Mouse (Mus musculus) left cerebral cortex, adult 11 months (tissue): Measurements from ENCODE around the gene Ier5.

Experiments used
- DNase-seq: peaks from one replicate; pipeline ENCODE4 v3.0.0; 2022; ENCODE audit warnings: low spot score

Gene Ier5

DNA sequence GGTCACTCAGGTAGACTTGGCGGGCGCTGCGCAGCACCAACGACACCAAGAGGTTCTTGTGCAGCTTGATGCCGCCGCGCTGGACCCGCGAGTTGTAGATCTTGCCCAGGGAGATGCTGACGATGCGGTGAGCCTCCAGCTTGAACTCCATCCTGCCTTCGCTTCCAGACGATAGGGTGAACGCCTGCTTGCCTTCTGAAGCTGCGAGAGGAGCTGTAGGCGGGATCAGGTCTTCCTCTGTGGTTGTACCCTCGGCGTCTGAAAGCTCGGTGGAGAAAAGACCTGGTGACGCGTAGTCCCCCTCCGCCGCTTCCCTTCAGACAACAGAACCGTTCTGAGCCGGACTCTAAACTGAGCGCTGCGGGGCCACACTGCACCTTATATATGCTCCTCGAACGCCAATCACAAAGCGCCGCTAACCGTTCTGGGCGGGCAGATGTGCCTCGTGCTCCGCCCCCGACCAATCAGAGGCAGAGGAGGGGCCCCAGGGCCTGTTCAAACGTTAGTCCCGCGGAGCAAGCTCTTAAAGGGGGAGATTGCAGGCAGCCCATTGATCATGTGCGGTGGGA, at the start of gene Ier5:
Gene Ier5 (minus strand): TSS at position 357 of the 569 bp plus-strand sequence.
- peak; percentile 91 for DNase-seq

DNA sequence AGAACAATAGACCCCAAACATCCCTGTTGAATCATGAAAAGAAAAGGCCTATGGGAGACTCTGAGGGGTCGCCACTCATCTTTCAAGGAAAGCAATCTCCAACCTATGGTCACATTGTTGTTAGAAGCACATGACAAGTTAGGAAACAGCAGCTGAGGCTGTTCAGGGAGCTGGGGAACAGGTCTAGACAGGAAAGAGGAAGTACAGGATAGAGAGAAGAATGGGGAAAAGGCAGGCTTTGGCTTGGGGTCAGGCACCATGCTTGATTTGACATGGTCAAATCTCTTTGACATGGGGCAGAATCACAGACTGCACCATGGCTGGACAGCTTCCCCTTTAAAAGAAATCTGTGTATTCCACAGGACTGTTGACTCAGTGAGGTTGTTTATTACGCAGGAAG, 47.8 kb upstream of the Ier5 start:
- no peak for DNase-seq

DNA sequence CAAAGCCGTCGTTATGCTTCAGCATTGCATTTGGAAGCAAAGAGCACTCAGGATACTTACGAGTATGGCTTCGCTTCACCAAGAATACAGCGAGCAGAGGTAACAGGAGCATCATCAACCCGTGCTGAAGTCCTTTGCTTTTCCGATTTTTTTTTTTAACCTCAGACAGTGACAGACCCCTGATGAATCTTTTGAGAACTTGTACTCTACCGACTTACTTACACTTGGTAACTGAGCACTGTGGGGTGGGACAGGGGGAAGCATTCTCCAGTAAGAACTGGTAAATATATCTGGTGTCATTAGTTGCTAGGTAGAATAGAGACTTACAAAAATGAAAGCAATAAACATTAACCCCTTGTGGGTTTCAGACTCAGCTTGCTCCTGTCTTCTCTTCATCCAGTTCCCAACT, 47.1 kb upstream of the Ier5 start, which contains the start of gene Mr1:
Gene Mr1 (minus strand): TSS at position 243 of the 409 bp plus-strand sequence.
- no peak for DNase-seq

DNA sequence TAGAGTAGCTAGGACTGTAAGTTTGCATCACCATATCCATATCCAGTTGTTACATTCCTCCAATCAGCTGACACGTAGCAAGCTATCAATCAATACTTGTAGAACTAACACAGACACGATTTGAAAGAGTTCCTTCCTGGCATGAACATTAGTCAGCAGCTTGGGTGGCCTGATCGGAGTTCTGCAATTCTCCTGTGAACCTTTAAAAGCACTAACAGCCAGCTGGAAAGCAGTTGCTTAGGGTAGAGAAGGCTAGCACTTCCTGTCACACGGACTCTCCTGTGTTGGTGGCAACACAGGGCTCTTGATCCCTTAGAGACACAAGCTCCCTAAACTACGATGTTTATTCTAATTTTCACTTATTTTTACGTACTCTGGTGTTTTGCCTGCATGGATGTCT, 46.2 kb upstream of the Ier5 start:
- DNase-seq, result no peak

DNA sequence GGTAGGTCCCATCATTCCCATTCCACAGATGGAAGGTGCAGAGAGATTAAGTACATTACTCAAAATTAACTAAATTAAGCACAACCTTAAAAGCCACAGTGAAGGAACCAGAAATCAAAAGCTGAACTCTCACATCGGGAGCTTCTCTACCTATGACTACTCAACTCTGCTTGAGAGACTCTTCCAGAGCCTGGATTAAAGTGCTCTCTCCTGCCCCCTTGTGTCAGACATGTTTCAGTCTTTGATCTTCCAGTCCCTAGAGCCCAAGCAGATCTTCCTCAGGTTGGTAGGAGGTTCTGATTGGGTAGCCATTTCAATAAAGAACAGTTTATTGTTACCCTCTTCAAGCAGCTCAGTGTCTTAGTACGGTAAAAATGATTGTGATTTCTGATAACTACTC, 40.6 kb upstream of the Ier5 start:
- peak; percentile 44 for DNase-seq

DNA sequence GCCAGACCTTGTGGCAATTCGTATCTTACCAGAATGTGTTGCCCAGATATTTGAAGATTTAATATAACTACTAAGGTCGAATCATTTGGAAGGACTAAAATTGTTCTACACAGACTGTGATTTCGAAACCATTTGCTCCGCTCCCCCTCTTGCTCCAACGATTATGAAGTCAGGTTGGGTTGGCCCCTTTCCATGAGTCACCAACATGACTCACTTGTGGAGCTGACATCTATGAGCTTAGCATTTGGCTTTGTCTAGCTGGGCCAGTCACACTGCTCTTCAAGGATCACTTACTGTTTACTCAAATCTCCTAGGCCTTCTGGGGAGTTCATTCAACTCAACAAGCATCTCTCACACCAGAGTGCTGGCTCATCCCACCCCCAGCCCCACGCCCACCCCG, 39.4 kb upstream of the Ier5 start:
- DNase-seq, result no peak

DNA sequence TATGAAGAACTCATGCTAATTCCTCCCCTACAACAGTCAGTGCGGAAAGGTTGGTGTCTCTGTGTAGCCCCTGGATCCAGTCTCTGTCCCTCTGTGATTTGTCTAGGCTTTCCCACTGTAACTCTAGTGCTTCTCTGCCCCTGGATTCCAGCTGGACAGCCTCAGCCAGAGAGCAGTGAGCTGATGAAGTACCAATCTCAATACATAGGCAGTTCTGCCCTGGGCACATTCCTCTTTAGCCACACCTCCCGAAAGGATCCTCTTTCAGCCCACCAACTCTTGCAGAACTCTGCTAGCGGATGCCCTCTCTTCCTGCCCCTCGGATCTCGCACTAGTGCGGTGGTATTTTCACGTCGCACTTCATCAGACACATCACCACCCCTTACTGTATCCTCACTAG, 35.4 kb upstream of the Ier5 start:
- no peak for DNase-seq

DNA sequence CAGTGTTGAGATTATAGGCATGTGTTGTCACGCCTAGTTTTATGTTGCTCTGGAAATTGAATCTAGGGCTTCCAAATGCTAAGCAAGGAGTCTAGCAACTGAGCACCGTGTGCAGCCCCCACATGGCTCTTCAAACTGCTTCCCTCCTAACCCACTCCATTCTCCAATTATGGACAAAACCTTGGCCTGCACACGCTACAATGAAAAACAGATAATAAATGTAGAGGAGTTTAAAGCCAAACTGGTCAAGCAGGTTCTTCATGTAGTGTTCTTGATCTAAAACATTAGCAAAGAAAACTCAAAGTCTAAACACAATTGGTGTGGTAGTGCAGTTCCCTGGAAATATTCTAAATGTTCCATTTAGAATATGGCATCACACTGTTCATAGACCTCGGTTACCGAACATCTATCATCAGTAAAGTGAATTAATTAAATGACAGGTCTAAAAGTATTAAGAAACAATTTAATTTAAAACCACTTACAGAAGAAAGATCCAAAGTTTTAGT, 28.0 kb upstream of the Ier5 start:
- no peak for DNase-seq

DNA sequence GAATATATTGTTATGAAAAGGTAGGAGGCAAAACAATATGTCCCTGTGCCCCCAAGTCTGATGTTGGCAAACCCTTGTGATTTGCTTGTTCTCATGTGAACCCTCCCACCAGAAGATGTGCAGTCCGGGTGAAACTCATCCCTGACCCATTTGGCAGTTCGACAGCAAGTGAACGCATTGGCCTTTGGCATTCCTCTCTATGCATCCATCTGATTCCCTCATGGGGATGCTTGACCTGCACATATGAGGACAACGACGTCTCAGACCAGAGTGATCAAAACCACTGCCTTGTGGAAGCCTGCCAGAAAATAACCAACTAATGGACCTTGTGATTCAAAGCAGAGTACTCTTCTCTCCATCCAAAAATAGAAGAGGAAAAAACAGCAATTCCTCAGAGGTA, 27.3 kb upstream of the Ier5 start:
- DNase-seq, result no peak

DNA sequence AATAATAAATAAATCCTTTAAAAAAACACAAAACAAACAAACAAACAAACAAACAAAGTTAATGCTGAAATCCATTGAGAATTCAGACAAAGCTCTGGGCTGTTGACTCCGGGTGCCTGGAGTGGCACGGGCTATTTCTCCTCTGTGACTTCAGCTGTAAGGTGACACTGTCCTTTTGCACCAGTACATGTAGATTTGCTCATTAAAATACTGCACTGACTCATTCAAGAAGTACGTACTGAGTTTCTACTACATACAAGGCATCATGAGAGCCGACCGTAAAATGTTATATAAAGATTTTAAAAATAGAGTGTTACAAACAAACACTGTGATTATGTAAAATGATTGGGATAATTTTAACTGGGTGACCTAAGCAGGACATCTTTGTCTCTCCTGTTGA, 25.0 kb upstream of the Ier5 start:
- no peak for DNase-seq

DNA sequence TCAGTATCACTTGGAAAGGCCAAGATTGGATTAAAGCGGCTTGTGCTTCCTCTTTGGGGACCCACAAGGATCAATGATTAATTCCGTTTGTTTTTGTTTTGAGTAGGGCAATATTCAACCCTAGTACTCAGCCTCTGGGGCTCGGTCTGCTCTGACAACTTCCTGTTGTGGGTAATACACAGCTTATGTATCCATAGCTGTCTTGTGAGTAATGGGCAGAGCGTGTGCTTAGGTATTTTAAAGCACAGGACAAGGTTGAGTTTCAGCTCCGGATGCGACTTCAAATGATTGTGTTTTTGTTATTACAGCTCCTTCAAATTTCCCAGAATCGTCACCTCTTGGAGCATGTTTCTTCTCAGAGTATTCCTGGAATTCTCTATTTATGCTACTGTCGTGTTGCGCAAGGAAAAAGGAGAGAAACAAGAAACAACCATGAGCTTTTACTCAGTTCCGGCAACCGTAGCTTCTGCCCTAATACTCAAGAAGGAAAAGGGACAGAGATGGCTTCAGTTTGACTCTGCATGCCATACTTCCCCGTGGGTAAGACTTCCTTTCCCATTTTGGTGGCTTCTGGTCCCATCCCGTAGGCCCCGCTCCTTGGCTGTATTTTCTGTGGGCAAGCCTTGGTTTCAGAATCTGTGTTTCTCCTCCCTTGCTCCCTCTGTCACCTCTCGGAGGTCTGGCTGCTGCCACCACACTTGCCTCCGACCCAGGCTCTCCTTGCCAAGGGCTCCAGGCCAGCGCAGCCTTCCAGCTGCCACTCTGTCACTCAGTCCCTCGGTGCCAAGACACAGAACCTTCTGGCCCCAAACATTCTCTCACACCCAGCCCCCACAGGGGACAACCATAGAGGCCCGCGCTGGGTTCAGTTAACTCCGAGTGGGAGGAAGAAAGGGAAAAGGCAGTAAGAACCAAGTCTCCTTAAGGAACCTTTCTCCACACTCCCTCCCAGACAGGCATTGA, 22.8 kb upstream of the Ier5 start:
- DNase-seq, result no peak

DNA sequence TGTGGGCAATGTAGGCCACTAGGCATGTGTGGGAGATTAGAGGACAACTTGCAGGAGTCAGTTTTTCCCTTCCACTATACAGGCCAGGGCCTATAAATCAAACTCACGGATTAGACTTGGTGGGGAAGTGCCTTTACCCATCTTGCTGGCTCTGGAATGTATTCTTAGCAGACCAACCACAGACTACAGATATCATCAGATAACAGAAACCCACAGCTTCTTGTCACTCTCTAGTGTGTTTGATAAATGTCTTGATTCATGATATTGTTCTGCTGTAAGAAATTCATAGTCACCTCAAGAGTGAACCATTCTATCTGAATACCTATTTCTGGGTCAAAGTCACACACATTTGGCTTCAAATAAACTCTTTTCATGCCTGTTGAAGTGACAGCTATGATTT, 20.3 kb upstream of the Ier5 start:
- DNase-seq, result no peak

DNA sequence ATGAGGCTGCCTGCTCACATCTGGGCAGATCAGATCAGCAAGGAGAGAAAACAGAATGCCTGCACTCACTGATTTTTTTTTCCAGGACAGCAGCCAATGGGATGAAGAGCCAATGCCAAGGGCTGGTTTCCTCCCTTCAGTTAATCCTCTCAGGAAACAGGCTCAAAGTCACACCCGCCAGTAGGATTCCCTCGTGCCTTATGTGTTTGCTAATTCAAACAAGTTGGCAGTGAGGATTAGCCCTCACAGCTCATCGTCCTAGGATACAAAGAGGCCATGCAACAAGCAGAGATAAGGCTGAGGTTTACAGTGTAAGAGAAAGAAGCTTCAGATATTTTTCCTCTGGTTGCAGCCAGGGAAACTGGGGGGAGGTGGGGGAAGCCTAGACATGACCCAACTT, 14.5 kb upstream of the Ier5 start:
- DNase-seq, result no peak

DNA sequence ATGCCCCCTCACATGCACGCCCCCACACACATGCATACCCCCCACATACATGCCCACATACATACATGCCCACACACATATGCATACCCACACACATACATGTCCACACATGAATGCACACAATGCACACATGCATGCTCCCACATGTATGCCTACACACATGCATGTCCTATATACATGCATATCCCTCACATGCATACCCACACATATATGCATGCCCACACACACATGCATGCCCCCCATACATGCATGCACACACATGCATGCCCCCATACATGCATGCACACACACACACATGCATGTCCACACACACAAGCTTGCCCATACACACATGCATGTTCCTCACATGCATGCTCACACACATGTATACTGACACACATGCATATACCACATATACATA, 13.4 kb upstream of the Ier5 start:
- DNase-seq, result no peak

DNA sequence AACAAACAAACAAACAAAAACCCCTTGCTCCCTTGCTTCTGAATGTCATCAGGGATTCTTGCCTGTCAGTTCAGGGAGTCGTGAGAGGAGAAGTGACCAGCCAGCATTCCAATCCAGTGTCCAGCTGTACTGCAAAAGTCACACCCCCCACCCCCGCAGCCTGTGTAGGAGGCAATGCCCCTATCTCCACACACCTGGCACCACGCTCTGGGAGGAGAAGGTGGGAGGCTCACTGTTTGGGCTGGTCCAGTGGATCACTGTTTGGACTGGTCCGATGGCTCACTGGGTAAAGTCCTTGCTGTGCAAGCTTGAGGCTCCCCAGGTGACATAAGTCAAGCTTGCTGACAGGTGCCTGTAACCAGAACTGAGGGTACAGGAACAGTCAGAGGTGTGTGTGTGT, 12.7 kb upstream of the Ier5 start:
- no peak for DNase-seq

DNA sequence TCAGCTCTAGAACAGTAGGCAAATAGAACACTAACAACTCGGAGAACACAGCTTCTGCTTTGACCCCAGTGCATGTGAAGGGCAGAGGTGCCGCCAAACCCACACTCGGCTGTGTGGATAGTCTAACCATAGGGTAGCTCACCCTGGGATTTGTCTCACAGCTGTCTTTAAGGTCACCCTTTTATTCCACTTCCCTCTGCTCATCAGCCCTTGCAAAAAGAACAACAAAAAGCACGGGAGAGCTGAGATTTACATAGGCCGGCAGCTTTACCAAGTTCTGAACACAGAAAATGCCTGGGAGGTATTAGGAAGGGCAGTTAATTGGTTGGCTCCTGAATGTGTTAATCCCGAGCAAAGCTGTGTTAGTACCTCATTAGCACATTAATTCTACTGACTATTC, 12.1 kb upstream of the Ier5 start:
- DNase-seq, result no peak

DNA sequence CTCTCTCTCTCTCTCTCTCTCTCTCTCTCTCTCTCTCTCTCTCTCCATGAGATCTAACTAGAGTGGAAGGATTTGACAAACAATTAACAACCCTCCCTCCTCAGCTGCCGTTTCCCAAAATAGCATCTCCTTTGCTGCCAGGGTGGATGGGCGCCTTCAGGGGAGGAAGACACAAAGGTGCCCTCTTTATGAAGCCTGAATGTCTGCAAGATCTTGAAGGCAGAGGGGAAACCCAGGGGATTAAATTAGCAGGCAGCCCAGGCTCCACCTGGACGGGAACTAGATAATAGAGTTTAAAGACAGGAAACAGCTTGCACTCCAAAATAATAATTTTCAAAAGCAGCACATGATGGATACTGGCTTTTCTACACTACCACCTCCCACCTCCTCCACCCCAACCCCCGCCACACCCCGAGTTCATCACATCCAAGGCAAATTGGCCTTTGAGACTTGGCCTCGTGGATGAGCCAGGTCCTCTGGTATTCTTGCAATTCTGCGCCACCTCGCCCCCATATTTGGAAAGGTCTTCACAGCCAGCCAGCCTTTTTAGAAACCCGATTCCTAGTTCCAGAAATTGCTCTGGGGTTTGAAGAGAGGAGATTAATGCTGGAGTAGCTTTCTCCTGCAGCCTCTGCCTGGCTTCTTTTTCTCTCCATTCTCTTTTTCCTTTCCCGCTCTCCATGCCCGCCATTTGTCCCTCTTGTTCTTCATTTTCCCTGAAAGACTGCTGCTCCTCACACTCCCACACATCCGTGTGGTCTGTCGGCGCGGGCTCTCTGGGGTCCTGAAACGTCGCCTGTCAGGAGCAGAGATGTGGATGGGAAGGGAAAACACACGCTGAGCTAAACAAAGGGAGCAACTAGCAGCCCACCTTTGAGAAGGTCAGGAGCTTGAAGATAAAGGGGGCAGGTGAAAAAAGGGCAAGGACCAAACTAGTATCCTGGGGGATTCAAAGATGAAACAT, 10.2 kb upstream of the Ier5 start:
- DNase-seq, result no peak

DNA sequence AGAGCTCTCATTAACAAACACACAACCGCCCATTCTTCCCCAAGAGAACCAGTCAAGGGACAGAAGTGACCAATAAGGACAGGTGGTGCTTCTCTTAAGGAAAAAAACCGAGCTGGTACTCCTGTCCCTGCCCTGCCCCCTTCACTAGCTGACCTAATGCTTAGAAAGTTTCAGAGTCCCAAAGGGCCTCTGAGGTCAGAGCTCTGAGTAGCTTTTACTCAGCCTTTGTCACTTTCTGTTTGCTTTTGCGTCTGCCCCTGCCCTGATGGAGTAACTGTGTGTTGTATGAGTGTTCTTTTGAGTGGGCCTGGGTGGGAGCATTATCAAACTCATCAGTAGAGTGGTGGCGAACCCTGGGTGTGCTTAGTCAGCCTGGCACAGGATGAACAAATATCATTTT, 9.0 kb upstream of the Ier5 start:
- DNase-seq, result no peak

DNA sequence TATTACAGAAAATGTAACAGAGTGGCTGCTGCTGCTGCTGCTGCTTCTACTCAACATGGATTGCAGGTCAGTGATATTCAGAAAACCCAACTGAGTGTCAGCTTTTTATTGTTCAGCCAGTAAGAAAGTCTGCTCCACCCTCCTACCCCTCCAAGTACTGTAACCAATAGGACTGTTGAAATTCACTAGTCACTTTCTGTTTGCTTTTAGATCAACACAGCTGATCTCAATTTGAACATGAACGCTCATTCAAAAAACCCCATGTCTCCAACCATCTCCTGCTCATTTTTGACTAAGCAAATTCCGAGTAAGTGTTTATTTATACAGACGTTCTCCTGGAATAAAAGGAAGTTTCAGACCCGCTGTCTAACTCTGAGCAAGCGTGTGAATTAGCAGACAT, 8.4 kb upstream of the Ier5 start:
- no peak for DNase-seq

DNA sequence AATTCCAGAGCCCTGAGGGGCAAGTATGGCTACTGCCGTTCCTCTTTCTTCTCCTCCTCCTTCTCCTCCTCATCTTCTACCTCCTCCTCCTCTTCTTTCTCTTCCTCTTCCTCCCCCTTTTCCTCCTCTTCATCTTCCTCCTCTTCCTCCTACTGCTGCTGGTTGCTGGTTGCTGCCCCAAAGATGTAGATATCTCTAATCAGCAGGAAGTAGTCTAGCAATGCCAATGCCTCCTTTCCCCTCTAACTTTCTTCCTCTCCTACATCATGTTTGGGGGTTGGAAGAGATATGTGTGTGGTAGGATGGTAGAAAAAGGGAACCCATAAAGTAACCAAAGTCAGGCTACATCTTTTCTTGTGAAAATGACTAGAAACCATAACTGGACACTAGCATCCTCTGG, 6.9 kb upstream of the Ier5 start:
- DNase-seq, result no peak

DNA sequence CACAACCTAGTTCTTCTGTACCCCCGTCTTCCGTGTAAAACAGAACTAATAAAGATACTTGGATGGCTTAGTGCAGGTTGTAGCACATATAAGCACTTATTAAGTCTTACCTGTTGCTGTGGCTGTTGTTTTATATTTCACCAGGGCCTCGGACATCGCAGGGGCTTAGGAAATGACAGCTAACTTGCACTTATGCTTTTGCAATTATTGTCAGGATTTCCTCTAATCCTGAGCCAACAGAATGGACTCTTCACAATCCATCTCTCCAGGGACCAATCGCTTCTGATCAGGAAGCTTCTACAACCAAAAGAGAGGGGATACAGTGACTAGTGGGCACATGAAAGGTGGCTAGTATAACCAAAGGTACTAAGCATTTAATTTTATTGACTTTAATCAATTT, 4.6 kb upstream of the Ier5 start:
- no peak for DNase-seq

DNA sequence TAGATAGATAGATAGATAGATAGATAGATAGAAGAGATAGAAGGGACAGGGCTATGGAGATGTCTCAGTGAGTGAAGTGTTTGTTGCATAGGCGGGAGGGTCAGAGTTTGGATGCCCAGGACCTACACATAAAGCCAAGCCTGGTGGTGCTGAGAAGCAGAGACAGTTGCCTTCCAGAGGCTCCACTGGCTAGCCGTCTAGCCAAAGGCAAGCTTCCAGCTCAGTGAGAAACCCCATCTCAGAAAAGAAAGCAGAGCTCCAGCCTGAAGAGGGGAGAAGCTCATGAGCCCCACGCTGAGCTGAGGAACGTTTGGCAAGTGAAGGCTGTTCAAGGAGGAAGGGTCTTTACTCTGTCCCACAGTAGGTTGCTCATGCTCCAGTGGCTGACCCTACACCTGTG, 3.2 kb upstream of the Ier5 start:
- DNase-seq, result no peak
